Mouse (Mus musculus) erythroblast, adult 5-6 weeks (primary cell): ENCODE data around the gene D2hgdh. TPM values are rescaled to one million over a fixed set of nuclear protein-coding genes. Genes with fewer than 3 reads are reported as not detected.
"Not testable (repeated sequence)": the region's sequence is repeated elsewhere in the genome, so short reads cannot be mapped to it uniquely, and the experiment has no call there.

Experiments
- ATAC-seq: replicated peaks from 2 replicates; pipeline ENCODE4 v1.8.0; 2016; ENCODE audit warnings: moderate number of reproducible peaks, mild to moderate bottlenecking, moderate TSS enrichment, inconsistent platforms; ENCODE audit not compliant: poor library complexity, low FRiP score, severe bottlenecking
- total RNA-seq, 2 experiments: library from RNA; stranded (forward) in 1 of 2; stranded (reverse) in 1 of 2; fragments of 150-400 nt in 1 of 2; fragments of 200-764, 138-1000 nt in 1 of 2; gene quantifications; 2 replicates each; pipeline versions ENCODE4 v1.2.3 to v1.2.4; 2015 to 2017; ENCODE audit warnings: low replicate concordance in 2 of 2

D2hgdh gene
- total RNA-seq, 2 experiments from 2014 or later = 7.9 to 13.6 TPM

DNA sequence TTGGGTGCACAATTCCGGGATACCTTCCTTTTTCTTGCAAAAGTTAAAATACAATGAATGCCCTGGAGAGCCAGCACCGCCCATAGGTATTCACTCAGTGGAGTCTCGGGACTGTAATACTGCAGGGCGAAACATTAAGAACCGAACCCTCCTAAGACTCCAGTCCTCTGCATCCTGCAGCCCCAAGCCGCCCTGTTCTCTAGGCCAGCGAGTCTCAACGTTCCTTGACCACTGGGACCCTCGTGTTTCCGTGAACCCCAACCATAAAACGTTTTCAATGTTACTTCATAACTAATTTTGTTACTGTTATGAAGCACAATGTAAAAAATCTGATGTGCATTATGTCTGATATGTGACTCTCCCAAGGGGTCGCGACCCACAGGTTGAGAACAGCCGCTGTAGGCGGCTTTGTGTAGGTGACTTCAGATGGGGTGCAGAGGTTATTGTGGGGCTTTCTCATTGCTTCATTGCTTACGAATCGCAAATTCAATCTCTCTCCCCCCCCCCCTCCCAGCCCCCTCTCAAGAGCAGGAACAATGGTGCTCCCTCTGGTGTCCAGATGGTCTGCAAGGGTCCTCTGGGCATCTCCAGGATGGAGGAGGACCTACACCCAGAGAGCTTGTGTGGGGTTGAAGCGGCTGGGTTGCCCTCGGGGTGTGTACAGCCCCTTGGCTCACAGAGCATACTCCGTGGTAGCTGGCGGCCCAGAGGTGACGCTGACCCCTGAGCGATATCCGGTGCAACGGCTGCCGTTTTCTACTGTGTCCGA, 1.2 kb downstream of the D2hgdh start:
- ATAC-seq = 0 out of 2 replicates have a peak, but pooled peaks have one; percentile 18

DNA sequence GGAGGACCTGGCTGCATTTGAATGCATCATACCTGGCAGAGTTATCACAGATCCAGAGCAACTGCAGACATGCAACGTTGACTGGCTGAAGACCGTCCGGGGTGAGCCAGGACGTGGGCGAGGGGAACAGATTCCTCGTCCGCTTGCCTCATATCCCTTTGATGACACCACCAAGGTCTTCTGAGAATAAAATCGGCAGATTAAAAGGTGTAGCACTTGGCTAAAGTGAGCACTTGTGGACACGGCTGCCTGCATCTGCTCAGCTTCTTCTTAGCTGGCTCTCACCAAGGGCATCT, 1.8 kb downstream of the D2hgdh start:
- ATAC-seq = no peak

DNA sequence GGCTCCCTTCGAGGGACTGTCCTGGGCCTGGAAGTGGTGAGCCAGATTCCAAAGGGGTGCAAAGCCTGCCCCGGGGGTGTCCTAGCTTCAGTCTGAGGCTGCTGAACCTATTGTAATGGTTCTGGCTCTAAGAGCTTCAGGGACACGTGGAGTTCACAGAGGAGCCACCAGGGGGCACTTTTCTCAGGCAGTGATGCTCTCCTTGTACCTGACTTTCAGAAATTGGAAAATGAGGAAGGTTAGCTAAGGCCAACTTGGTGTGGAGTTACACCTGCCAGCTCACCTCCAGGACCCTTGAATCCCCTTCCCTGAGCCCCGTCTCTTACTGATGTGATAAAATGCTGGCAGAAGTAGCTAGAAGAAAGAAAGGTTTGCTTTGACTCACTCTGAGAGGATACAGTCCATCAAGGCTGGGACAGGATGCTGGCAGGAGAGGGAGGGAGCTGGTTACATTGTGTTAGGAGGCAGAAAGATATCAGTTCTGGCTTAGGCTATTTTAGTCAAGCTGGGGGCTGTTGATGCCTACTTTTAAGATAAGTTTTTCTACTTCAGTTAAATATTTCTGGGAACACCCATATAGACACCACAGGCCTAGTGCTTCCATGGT, 8.1 kb downstream of the D2hgdh start:
- ATAC-seq = peak; percentile 81

DNA sequence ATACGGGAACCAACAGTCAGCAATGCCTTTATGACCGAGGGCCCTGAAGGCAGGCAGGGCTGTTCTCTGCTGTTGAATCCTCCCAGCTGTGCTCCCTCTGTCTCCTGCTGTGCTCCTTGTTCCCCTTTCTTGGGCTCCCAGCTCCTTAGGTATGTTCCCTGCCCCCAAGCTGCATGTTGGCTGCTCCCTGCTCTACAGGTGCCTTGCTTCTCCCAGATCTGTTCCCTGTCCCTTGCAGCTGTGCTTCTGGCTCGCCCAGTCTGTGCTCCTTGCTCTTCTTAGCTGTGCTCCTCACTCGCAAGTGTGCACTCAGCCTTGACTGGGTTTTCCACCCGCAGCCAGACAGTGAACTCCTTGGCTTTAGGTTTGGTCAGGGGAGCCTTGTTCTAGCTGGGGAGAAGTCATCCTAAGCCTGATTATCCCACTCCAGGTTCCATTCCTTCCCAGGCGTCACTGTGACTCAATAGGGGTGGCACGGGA, 10.0 kb downstream of the D2hgdh start:
- ATAC-seq = no peak

DNA sequence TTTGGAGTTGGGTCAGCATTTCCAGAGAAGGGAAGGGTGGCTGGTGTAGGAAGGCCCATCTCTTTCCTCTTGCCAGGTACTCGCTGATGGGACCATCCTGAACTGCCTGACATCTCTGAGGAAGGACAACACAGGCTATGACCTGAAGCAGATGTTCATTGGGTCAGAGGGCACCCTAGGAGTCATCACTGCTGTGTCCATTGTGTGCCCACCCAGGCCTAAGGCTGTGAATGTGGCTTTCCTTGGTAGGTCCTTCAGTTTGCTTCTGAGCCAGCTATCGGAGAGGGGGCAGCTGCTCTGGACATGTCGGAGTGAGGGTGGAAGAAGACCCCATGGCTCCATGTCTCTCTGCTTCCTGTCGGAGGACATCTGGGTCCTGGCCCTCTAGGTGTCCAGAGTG, 10.5 kb downstream of the D2hgdh start:
- no peak for ATAC-seq

DNA sequence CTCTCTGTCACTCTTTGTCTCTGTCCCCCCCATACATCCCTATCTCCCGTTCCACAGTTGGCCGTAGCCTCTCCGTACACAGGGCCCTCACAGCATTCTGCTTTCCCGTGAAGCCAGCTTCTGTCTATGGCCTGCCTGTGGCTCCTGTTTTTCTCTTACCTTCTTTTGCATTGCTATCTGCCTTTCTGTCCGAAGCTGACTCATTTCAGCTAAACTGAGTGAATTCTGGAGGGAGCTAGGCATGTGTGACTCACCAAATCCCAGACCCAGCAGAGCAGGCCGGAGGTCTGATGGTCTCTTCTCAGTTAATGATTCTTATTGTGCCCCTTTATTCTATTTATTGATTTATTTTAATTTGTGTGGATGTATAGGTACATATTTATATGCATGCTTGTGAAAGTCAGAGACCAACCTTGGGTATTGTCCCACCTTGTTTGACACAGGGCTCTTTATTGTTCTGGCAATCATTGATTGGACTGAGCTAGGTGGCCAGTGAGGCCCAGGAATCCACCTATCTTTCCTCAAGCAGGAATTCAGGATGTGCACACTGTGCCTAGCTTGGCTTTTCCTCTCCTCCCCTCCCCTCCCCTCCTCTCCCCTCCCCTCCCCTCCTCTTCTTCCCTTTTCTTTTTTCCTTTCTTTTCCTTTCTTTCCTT, 11.3 kb downstream of the D2hgdh start:
- no peak for ATAC-seq

DNA sequence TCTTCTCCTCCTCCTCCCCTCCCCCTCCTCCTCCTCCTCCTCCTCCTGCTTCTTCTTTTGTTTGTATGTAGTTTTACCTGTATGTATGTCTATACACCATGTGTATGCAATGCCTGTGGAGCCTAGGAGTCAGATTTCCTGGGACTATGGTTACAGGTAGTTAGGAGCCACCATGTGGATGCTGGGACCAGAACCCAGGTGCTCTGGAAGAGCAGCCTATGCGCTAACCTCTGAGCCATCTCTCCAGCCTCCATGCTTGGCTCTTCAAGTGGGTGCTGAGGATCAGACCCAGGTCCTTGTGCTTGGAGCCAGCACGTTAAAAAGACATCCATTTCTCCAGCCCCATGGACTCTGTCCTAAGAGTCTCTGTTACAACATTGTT, 11.8 kb downstream of the D2hgdh start:
- no peak for ATAC-seq

DNA sequence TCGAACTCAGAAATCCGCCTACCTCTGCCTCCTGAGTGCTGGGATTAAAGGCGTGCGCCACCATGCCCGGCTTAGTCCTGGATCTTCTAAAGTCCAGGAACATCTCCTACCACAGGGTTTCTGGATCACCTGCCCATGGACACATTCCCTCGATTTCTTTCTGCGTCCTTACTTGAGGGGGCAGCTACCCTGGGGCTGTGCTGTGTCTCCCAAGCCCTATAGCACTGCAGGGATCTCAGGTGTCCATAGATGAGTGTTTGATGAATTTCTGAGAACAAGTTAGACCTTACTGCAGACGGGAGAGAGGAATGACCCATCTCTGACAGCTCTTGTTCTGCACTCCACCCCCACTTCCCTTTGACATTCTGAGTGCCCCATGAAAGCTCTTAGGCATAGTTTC, 12.6 kb downstream of the D2hgdh start:
- no peak for ATAC-seq

DNA sequence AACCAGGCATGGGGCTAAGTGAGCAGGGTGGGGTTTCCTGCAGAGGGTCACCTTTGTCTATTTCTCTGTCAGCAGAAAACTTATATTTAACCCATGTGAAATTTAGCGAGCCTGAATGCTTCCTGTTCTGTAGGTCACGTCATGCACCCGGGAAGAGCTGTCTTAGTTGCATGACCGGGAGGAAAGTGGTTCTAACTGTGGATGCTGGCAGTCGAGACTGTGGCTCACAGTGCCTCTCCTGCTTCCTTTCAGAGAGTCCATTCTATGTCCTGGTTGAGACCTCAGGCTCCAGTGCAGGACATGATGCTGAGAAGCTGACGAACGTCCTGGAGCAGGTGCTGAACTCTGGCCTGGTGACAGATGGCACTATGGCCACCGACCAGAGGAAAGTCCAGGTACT, 13.9 kb downstream of the D2hgdh start:
- not testable (repeated sequence) for ATAC-seq

DNA sequence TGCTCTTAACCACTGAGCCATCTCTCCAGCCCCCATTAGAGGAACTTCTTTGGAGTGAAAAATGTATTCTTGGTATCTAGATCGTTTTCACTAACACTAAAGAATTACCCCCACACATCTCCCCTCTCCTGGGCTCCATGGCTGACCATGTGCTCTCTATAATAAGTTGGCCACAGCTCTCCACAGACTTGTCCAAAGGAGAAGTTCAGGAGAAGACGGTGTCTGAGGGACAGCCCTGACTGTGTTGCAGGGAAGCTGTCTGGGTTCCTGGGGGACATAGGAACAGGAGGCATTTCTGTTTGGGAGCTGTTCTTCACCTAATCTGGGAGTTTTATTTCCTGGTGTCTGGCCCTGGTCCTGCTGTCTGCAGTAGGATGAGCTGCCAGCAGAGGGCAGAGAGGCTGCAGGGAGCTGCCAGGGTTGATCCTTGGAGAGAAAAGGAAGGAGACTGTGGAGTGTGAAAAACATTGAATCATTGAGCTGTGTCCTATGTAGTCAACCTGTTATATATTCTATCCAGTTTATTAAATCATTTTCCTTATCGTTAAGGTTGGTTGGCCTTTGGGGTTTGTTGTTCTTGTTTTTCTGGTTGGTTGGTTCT, 21.2 kb downstream of the D2hgdh start:
- ATAC-seq = not testable (repeated sequence)

DNA sequence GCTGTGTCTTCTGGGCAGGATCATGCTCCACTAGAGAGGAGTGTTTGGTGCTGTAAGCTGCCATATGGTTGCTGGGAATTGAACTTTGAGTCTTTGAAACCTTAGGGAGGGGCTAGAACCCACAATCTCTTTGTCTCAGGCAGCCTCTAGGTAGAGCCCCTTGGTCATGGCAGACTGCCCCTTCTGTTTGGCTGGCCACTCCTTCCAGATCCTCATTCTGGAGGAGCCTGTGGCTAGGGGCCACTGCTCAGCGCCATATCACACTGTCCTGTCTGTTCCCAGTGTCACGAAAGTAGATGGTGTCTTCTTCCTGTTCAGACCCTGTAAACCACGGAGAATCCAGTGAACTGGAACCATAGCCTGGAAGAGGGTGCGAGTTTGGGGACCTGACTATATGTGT, 31.1 kb downstream of the D2hgdh start:
- not testable (repeated sequence) for ATAC-seq

DNA sequence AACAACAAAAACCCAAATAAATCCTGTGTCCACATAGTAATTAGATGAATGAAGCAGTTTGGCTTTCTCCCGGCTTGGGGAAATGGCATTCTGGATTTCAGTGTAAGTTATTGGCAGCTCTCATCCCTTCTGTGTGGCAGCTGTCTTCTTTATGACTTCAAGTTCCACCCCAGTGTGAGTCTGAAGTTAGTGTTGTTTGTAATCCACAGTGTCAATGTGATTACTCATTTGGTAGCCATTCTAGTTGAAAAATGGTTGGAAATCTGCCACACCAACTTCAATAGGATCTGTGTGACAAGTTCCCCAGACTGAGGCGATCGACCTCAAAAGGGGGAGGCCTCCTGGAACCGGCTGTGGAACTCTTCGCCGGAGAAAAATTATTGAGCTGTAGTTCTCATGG, 32.7 kb downstream of the D2hgdh start:
- no peak for ATAC-seq

DNA sequence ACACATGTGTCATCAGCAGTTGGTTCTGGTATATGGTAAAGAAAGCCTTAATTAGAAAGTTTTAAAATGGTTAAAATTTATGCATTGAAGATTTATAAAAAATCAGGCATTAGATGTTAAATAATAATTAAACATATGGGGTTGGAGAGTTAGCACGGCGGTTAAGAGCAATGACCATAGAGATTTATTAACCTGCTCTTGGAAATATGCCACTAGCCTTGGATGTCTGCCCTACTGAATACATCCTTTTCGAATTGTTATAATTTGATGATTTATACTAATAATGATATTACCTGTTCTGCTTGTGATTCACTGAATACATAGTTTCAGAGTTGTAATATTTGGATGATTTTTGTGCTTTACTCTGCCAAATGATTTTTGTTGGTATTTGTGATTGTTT, 33.3 kb downstream of the D2hgdh start:
- ATAC-seq = no peak

DNA sequence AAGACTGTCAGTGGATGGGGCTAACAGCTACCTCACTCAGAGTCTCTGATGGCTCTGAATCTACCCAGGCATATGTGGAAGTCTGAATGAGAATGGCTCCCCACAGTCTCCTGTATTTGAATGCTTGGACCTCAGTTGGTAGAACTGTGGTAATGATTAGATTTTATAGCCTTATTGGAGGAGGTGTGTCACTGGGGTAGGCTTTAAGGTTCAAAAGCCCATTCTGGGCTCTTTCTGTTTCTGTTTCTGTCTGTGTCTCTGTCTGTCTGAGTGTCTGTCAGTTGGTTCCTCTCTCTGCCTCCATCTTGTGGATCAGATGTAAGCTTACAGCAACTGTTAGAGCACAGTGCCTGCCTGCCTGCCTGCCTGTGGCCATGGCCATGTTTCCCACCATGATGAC, 34.9 kb downstream of the D2hgdh start:
- ATAC-seq = no peak

DNA sequence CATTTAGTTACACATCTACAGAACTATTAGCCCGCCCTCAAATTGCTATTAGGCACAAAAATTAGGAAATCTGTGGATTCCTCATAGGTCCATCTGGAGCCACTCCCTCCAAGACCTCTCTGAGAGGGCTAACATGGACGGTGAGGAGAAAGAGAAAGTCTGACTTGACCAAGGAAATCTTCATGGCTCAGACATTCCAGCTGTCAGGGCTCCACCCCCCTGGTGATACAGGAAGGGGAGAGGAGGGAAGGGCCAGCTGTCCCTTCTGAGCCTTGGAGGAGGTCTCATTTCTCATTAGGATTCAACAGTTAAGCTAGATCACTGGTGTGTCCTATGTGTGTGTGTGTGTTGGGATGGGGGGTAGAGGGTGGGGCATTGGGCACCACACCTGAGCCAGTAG, 36.3 kb downstream of the D2hgdh start, which contains the start of gene Gal3st2:
Gal3st2 (plus strand) TSS at position 259 of the 400 bp plus-strand sequence.
- not testable (repeated sequence) for ATAC-seq

DNA sequence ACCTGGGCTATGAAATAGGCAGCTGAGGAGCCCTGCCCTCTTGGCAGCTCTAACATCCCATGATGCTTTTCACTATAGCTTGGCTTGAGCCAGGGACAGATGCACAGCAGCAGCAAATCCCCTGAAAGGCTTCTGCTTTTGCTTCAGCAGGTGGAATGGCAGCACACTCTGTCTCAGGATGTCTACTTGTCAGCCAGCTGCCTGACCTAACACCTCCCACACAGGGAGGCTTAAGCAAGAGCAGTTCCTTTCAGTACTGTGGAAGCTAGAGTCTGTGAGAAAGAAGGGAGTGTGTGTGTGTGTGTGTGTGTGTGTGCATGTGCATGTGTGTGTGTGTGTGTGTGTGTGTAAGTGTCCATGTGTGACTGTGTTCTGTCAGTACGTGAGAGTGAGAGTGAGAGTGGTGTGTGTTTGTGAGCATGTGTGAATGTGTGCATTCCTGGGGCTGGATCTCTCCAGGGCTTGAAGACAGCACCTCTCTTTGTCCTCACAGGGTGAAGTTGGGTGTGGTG, 46.9 kb downstream of the D2hgdh start:
- not testable (repeated sequence) for ATAC-seq

DNA sequence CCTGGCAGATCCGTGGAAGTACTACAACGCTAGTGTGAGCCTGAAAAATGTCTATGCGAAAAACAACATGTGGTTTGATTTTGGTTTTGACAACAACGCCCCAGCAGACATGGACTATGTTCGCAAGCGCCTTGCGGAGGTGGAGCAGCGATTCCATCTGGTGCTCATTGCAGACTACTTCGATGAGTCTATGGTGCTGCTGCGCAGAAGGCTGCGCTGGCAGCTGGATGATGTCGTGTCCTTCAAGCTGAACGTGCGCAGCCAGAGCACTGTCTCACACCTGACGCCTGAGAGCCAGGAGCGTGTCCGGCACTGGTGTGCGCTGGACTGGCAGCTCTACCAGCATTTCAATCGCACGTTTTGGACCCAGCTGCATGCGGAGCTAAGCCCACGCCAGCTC, 49.7 kb downstream of the D2hgdh start:
- ATAC-seq = not testable (repeated sequence)

DNA sequence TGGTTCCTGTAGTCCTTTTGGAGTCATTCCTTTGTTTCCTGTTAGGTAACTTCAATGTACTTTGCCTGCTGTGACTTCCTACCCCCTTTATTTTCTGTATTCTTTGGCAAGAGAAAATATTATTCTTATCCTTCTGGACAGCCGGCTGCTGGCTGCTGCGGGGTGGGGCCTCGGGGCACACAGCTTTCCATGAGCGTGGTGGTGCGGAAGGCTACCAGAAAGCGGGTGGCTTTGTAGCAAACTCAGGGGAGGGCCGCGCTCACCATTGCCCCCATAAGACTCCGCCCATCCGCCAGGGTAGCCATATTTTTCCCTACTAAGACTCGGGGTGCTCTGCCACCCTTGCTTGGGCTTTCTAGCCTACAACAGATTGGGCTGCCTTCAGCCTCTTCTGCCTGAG, 57.1 kb downstream of the D2hgdh start:
- ATAC-seq = not testable (repeated sequence)

DNA sequence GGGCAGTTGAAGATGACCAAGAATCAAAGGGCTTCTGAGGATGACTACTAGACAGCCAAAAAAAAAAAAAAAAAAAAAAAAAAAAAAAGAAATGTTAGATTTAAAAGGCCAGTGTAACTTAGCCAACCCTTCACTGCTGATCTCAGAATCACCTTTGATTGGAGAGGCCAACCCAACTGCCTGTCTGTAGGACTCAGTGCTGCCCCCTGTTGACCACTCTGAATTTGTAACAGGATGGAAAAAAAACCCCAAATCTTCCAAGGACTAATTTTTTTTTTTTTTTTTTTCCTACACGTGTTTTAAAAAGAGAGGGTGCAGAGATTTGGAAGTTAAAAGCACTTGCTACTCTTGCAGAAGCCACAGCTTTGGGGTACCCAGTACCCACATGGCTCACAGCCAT, 66.2 kb downstream of the D2hgdh start:
- ATAC-seq = not testable (repeated sequence)

DNA sequence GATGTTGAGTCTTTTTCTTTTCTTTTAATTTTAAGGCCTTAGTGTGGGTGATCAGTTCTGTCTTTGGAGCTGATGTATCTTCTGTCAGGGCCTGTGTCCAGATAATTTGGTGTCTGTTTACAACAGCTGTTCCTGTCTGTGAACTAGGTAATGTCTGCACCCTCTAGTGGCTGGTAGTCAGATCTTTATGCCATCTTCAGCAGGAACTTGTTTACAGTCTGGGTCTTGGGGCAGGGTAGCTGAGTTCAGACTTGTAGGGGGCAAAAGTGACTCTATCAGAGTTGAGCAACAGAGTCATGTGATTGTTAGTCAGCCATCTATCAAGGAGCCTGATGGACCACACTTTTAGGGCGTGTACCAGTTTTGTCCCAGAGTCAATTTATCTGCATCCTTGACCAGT, 72.7 kb downstream of the D2hgdh start:
- not testable (repeated sequence) for ATAC-seq
